Mouse (Mus musculus) MEL (cell line): ENCODE results near the gene Trpm8.

Source experiments
- CTCF ChIP-seq, 3 experiments: IDR thresholded peaks in 2 of 3; conservative IDR thresholded peaks in 1 of 3; 2 replicates each; pipeline ENCODE4 v1.5.1; 2011 to 2012; ENCODE audit warnings: low read length in 3 of 3, low read depth in 2 of 3, mild to moderate bottlenecking in 2 of 3, improper control_type of control experiment in 1 of 3, inconsistent platforms in 1 of 3, mixed read lengths in 1 of 3, moderate library complexity in 1 of 3; ENCODE audit not compliant: control insufficient read depth in 1 of 3, insufficient read depth in 1 of 3, poor library complexity in 1 of 3, severe bottlenecking in 1 of 3
- EP300 ChIP-seq, 2 experiments: IDR thresholded peaks; 2 replicates each; pipeline ENCODE4 v1.6.1; 2011; ENCODE audit warnings: improper control_type of control experiment in 2 of 2, low read length in 2 of 2, low read depth in 1 of 2, mild to moderate bottlenecking in 1 of 2
- GATA1 ChIP-seq: IDR thresholded peaks from 2 replicates; pipeline ENCODE4 v1.6.1; 2011; ENCODE audit warnings: low read depth, low read length, improper control_type of control experiment
- JUND ChIP-seq: IDR thresholded peaks from 2 replicates; pipeline ENCODE4 v1.6.1; 2011; ENCODE audit warnings: low read depth, mild to moderate bottlenecking, improper control_type of control experiment, low read length
- KAT2A ChIP-seq: conservative IDR thresholded peaks from 2 replicates; pipeline ENCODE4 v1.6.1; 2012; ENCODE audit warnings: low read depth, low read length, improper control_type of control experiment, inconsistent platforms
- POLR2AphosphoS2 ChIP-seq: IDR thresholded peaks from 2 replicates; pipeline ENCODE4 v1.6.1; 2011; ENCODE audit warnings: low read length, improper control_type of control experiment
- RAD21 ChIP-seq: IDR thresholded peaks from 2 replicates; pipeline ENCODE4 v1.6.1; 2011; ENCODE audit warnings: mild to moderate bottlenecking, low read depth, low read length, improper control_type of control experiment
- TAL1 ChIP-seq: IDR thresholded peaks from 2 replicates; pipeline ENCODE4 v1.6.1; 2012; ENCODE audit warnings: mild to moderate bottlenecking, inconsistent platforms, low read length, moderate library complexity, mixed read lengths
- TBP ChIP-seq: IDR thresholded peaks from 2 replicates; pipeline ENCODE4 v1.8.0; 2011; ENCODE audit warnings: low read depth, low read length, improper control_type of control experiment
- TCF12 ChIP-seq: IDR thresholded peaks from 2 replicates; pipeline ENCODE4 v1.6.1; 2014; ENCODE audit warnings: low read depth, mild to moderate bottlenecking, inconsistent platforms, low read length, improper control_type of control experiment, moderate library complexity
- ZKSCAN1 ChIP-seq: IDR thresholded peaks from 2 replicates; pipeline ENCODE4 v1.6.1; 2012; ENCODE audit warnings: low read depth, mild to moderate bottlenecking, inconsistent platforms, low read length, improper control_type of control experiment, moderate library complexity

DNA sequence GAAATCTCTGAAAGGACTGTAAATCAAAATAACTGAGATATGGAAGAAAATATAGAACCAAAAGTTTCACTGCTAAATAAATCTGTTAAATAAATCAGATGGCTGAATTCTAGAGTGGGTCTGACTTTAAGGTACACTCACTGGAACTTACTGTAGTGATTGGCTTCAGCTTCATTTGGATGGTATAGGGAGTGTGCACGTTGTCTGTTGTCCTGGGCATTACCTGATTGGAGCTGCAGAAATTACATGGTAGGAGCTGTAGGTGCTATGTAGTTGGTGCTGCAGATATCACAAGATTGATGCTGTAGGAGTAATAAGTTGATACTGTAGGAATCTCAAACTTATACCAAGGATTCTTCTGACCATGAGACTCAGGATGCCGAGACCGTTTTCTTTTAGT is 32.9 kb downstream of the Trpm8 start:
- TF ChIP-seq JUND (no peak), TCF12 (no peak), GATA1 (no peak), CTCF (IDR thresholded peaks at IDR 0.05 in 2 of 3, conservative IDR thresholded peaks at IDR 0.05 in 1 of 3; ENCODE audit: control insufficient read depth in 1 of 3, insufficient read depth in 1 of 3, low read depth in 2 of 3, low read length in 3 of 3, poor library complexity in 1 of 3, severe bottlenecking in 1 of 3) (no peak), TBP (no peak), ZKSCAN1 (no peak), POLR2AphosphoS2 (no peak), EP300 (IDR thresholded peaks at IDR 0.05; ENCODE audit: low read depth in 1 of 2, low read length in 2 of 2) (no peak), TAL1 (no peak), RAD21 (no peak), KAT2A (no peak)
